Mouse (Mus musculus) midbrain, postnatal 0 days (tissue): ENCODE data around the gene Rae1. TPM values are rescaled to one million over a fixed set of nuclear protein-coding genes. Genes with fewer than 3 reads are reported as not detected.

Experiments used
- ATAC-seq: fragments of 200-750 bp; cut with Nextera tagmentation; 2 replicates; pipeline ENCODE4 v1.8.0; 2017; ENCODE audit warnings: moderate number of reproducible peaks, mild to moderate bottlenecking, moderate TSS enrichment, moderate library complexity; ENCODE audit not compliant: low FRiP score
- DNase-seq: peaks from one replicate; pipeline ENCODE4 v3.0.0-alpha.2; 2015; ENCODE audit warnings: low spot score
- H3K27ac ChIP-seq: fragments of 300-500 bp; sonication (generic); 2 replicates; pipeline ENCODE4 v1.5.1; 2014; ENCODE audit warnings: low read depth, mild to moderate bottlenecking, low read length, mixed read lengths
- H3K27me3 ChIP-seq: fragments of 300-500 bp; sonication (generic); 2 replicates; pipeline ENCODE4 v1.6.1; 2014; ENCODE audit warnings: low read length, control low read depth, mixed read lengths; ENCODE audit not compliant: insufficient read depth
- H3K36me3 ChIP-seq: fragments of 300-500 bp; sonication (generic); 2 replicates; pipeline ENCODE4 v1.6.1; 2014; ENCODE audit warnings: low read length, control low read depth, mixed read lengths; ENCODE audit not compliant: insufficient read depth
- H3K4me1 ChIP-seq: fragments of 300-500 bp; sonication (generic); 2 replicates; pipeline ENCODE4 v1.6.1; 2014; ENCODE audit warnings: mild to moderate bottlenecking, control low read depth, antibody characterized with exemption, low read length, mixed read lengths; ENCODE audit not compliant: insufficient read depth
- H3K4me2 ChIP-seq: fragments of 300-500 bp; sonication (generic); 2 replicates; pipeline ENCODE4 v1.6.1; 2014; ENCODE audit warnings: low read depth, mild to moderate bottlenecking, low read length, mixed read lengths; ENCODE audit not compliant: poor library complexity, severe bottlenecking
- H3K4me3 ChIP-seq: fragments of 300-500 bp; sonication (generic); 2 replicates; pipeline ENCODE4 v1.5.1; 2014; ENCODE audit warnings: low read depth, mild to moderate bottlenecking, low read length, moderate library complexity
- H3K9ac ChIP-seq: fragments of 300-500 bp; sonication (generic); replicated peaks from 2 replicates; pipeline ENCODE4 v1.6.1; 2014; ENCODE audit warnings: mild to moderate bottlenecking, low read length, moderate library complexity, mixed read lengths; ENCODE audit not compliant: poor library complexity, severe bottlenecking
- H3K9me3 ChIP-seq: fragments of 300-500 bp; sonication (generic); 2 replicates; pipeline ENCODE4 v1.6.1; 2016; ENCODE audit warnings: low read length, control low read depth
- CTCF ChIP-seq: IDR thresholded peaks from 2 replicates; pipeline ENCODE4 v1.5.1; 2016; ENCODE audit warnings: antibody characterized with exemption, mild to moderate bottlenecking
- WGBS: fragments of 180-500 bp; shearing (Covaris S2); extraction: QIAGEN DNeasy Blood & Tissue Kit; methylation state at CpG from one replicate; pipeline ENCODE4 v1.1.7; 2014; 5-methylcytosine and 5-hydroxymethylcytosine counted together
- polyA plus RNA-seq: library from polyadenylated mRNA; unstranded; fragments of >200 nt; fragmentation: Nextera tagmentation; extraction: Ambion mirVana; gene quantifications from 2 replicates; pipeline ENCODE4 v1.2.1, GENCODE M21; 2015
- total RNA-seq: library from RNA; depleted of rRNA; stranded (reverse); fragments of >200 nt; gene quantifications from 2 replicates; pipeline ENCODE4 v1.2.3, GENCODE M21; 2014

Gene Rae1
- total and polyA plus RNA-seq, 2 experiments from 2014 or later: 98.3 to 127 TPM

DNA sequence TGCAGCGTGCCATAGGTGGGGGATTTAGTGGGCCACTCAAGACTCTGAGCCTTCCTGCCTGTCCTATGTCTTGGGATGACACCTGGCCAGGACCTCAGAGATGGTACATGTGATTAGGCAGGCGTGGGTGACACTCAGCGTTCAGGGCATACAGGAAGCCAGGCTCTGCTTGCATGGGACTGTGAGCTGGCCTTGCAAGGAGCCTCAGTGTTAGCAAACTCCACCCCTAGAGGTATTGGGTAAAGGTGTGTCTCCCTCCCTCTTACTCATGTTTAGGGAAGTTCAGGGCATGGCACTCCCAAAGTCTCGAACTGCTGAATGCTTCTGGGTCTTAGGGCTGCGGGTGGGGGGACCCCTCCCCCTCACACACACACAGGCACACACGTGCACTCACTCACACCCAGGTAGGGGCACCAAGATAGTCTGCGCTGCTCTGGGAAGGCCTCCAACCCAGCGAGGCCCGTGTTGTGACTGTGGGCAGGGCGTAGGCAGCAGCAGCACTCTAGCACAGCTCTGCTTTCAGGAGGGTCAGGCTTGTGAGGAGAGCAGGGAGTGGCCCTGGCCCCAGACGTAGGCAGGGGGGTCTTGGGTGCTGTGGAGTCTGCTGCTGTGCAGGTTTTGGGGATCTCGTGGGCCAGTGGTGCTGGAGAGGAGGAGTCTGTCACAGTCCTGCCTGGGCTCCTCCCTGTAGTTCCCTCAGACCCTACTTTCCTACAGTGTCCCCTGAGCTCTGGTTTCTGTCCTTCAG is 30.8 kb downstream of the Rae1 start:
- Histone ChIP-seq H3K9ac (no peak overlapping the region), H3K4me1 (no peaks in the 10 kb centered on the region), H3K27me3 (no peaks in the 10 kb centered on the region), H3K4me2 (no peak overlapping the region), H3K36me3 (peaks cover 24% of the 10 kb centered on the region), H3K9me3 (no peaks in the 10 kb centered on the region), H3K27ac (no peak overlapping the region), H3K4me3 (no peak overlapping the region)
- DNase-seq (no peak), ATAC-seq (no peak)
- no peak for TF ChIP-seq CTCF
- 83% methylated on average over 12 of the region's 12 CpGs for WGBS

DNA sequence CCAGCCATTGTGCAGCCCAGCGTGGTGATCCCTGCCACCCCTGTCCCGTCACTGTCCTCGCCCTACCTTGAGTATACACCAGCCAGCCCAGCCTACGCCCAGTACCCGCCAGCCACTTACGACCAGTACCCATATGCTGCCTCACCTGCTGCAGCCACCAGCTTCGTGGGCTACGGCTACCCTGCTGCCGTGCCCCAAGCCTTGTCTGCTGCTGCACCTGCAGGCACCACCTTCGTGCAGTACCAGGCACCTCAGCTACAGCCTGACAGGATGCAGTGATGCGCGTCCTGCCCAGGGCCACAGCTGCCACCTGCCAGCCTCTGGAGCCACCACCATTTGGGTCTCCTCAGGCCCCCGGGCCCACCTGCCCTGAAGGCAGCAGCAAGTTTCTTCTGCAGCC is 33.6 kb downstream of the Rae1 start:
- Histone ChIP-seq H3K27ac (no peak overlapping the region), H3K27me3 (no peaks in the 10 kb centered on the region), H3K4me2 (no peak overlapping the region), H3K36me3 (peaks cover 26% of the 10 kb centered on the region), H3K4me1 (no peaks in the 10 kb centered on the region), H3K4me3 (no peak overlapping the region), H3K9me3 (no peaks in the 10 kb centered on the region), H3K9ac (no peak overlapping the region)
- no peak for DNase-seq
- no peak for TF ChIP-seq CTCF
- WGBS: 96% methylated on average over 13 of the region's 13 CpGs
- no peak for ATAC-seq

DNA sequence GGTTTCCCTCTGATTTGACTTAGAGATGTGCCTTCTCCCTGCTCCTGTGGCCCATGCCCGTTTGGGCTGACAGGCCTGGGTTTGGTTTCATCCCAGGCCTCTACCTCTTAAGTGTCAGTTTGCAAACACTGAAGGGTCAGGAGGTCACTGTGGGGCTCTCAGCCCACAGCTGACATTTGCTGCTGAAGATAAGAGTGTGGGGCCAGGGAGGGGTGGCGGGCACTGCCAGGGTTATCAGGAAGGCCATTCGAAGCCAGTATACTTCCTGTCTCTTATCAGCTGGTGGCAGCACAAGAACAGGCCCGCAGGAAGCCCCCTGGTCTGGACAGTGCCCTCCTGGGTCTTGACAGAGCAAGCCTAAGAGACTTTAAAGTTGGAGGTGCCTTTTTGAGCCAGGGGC is 35.1 kb downstream of the Rae1 start:
- Histone ChIP-seq H3K27me3 (no peaks in the 10 kb centered on the region), H3K9ac (no peak overlapping the region), H3K4me2 (no peak overlapping the region), H3K9me3 (no peaks in the 10 kb centered on the region), H3K27ac (no peak overlapping the region), H3K4me3 (no peak overlapping the region), H3K36me3 (peaks cover 26% of the 10 kb centered on the region), H3K4me1 (no peaks in the 10 kb centered on the region)
- ATAC-seq: no peak
- no peak for TF ChIP-seq CTCF
- no peak for DNase-seq
- 80% methylated on average over 4 of the region's 4 CpGs for WGBS

DNA sequence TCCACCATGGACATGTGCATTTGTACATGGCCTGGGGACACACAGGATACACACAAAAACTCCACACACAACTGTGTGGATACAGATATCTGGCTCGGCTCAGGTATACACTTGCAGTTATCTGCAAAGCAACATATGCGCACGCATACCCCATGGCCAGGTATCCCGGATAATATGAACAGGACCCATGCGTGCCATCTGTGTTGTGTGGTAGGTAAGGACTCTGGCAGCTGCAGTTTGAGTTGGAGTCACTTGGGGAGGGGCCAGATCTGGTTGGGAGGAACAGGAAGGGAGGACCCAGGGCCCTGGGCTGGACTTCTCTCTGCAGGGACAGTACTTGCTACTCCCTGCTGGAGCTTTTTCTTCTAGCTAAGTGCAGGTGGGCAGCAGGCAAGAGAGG is 35.7 kb downstream of the Rae1 start:
- H3K4me1 ChIP-seq: no peaks in the 10 kb centered on the region
- ATAC-seq: no peak
- no peaks in the 10 kb centered on the region for H3K9me3 ChIP-seq
- DNase-seq: no peak
- H3K27ac ChIP-seq: no peak overlapping the region
- no peak overlapping the region for H3K4me2 ChIP-seq
- no peak overlapping the region for H3K9ac ChIP-seq
- no peaks in the 10 kb centered on the region for H3K27me3 ChIP-seq
- H3K36me3 ChIP-seq: peaks cover 26% of the 10 kb centered on the region
- 96% methylated on average over 5 of the region's 5 CpGs for WGBS
- TF ChIP-seq CTCF: no peak
- H3K4me3 ChIP-seq: no peak overlapping the region

DNA sequence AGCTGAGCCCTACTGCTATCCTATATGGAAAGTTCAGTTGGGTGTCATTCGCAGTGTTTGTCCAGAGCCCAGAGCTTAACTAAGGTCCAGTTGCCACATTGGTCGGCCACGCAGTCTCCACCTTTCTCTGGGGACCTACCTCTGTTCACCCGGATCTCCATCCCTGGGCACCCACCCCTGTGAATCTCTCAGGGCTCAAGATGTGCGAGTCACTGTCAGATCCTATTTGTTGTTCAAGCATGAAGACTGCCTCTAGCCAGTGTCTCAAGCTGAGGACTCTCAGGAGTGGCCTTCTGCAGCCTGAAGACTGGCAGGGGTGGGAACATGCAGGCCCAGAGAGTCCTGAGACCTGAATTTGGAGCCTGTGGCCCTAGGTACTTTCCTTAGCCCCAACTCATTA is 36.1 kb downstream of the Rae1 start:
- WGBS: 91% methylated on average over 5 of the region's 5 CpGs
- no peak for ATAC-seq
- H3K36me3 ChIP-seq: peaks cover 24% of the 10 kb centered on the region

DNA sequence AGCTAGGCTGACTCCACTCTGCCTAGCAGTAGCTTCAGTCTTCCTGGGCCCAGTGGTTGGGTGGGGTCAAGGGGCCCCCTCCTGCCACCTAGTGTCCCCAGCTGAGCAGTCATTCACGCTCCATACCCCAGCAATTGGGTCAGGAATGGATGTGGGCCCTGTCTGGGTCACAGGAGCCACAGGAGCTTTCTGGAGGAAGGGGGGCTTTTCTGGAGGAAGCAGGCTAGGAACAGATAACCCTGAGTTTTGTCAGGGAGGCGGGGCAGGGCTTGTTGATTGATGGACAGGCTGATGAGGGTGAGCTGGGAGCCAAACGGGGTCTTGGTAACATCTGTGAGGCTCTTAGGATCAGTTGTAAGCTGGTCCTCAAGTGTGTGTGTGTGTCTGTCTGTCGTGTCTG is 36.7 kb downstream of the Rae1 start:
- no peak for DNase-seq
- Histone ChIP-seq H3K27me3 (no peaks in the 10 kb centered on the region), H3K4me2 (no peak overlapping the region), H3K4me3 (no peak overlapping the region), H3K36me3 (peaks cover 19% of the 10 kb centered on the region), H3K27ac (no peak overlapping the region), H3K9me3 (no peaks in the 10 kb centered on the region), H3K4me1 (no peaks in the 10 kb centered on the region), H3K9ac (no peak overlapping the region)
- no peak for ATAC-seq
- TF ChIP-seq CTCF: no peak
- WGBS: 77% methylated on average over 4 of the region's 4 CpGs

More for the DNA sequence above, 36.1 kb downstream of the Rae1 start:
- no peak overlapping the region for H3K27ac ChIP-seq
- DNase-seq: no peak
- no peak for TF ChIP-seq CTCF
- no peak overlapping the region for H3K4me2 ChIP-seq
- no peaks in the 10 kb centered on the region for H3K9me3 ChIP-seq
- no peak overlapping the region for H3K4me3 ChIP-seq
- no peak overlapping the region for H3K9ac ChIP-seq
- H3K27me3 ChIP-seq: no peaks in the 10 kb centered on the region
- H3K4me1 ChIP-seq: no peaks in the 10 kb centered on the region
